Mouse (Mus musculus): Measurements from ENCODE around the gene Slit3.

DNA sequence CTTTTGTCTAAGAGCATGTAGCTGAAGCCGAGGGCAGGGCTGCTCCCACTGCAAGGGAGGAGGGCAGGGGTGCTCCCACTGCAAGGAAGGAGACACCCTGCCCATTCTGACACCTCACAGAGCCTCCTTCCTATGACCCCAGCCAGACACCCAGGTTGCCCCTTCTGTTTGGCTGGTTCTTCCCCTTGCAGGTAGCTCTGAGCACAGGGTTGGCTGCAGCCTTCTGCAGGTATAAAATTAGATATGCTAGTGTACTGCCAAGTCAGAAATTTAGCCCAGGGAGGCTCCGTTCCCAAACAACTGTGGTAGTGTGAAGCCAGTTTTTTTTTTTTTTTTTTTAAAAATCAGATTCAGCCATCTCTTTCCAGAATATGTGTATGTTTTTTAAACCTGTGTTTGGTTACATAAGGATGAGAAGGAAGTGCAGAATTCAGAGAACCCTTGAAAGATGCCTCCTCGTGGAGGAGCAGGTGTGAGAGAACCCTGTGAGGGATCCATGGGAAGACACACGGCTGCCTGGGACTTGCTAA, 39.7 kb downstream of the Slit3 start:
- TF ChIP-seq POLR2A (IDR thresholded peaks at IDR 0.05; ENCODE audit: low read depth, low read length) (no peak), CTCF (IDR thresholded peaks at IDR 0.05; ENCODE audit: extremely low read depth, insufficient read length, insufficient replicate concordance, low read depth, low read length) (no peak)
